Mouse (Mus musculus) right cerebral cortex, adult 2 months (tissue): ENCODE data around the gene Gh.
A peak's percentile ranks its signal among the peaks of the same experiment; 100 is the strongest.
"Not testable (repeated sequence)": the region's sequence is repeated elsewhere in the genome, so short reads cannot be mapped to it uniquely, and the experiment has no call there.

Experiments
- DNase-seq, 2 experiments: peaks; one replicate each; pipeline ENCODE4 v3.0.0; 2021 to 2022; ENCODE audit warnings: low spot score in 2 of 2

The Gh gene

GRCm38 (mm10) chr11:106301765-106302164 lies at the start of gene Gh:
Gh (minus strand) TSS chr11:106301865.
- DNase-seq: no peak

DNA sequence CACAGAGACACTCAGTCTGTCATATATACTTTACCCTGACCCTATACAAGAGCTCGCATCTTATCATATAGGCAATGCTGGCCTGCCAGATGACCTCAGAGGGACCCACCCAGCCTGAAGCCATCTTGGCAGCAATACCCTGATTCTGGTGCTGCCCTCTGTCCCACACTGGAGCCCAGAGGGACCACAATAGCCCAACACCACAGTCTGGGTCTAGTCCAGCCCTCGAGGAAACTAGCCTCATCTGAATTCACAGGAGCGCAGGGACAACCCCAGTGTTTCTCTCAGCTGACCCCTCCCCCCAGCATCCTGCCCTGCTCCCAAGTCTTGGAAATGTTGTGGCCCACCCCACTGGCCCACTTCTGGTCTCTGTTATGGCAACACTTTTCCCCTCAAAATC lies 49.6 kb upstream of the Gh start:
- no peak for DNase-seq

- DNase-seq: no peak
Observed at GRCm38 (mm10) chr11:106350853-106351252, 49.2 kb upstream of the Gh start.

GRCm38 (mm10) chr11:106349772-106350171 lies 48.1 kb upstream of the Gh start:
- DNase-seq: no peak

DNA sequence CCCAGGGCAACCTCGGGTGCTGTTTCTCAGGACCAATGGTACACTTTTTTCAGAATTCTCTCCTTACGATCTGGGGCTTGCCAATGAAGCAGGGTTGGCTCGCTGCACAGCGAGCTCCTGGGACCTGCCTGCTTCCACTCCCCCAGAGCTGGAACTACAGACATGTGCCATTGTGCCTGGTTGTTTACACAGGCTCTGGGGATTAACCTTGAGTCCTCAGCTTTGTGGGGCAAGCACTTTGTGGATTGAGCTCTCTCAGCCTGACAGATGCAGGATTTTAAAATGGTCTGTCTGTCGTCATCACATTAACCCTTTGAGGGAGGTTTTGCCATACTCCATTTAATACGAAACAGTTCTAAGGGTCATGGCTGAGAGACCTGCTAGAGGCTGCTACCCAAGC lies 43.2 kb upstream of the Gh start:
- DNase-seq: no peak

- DNase-seq: no peak
Observed at GRCm38 (mm10) chr11:106340990-106341520, 39.4 kb upstream of the Gh start.

DNA sequence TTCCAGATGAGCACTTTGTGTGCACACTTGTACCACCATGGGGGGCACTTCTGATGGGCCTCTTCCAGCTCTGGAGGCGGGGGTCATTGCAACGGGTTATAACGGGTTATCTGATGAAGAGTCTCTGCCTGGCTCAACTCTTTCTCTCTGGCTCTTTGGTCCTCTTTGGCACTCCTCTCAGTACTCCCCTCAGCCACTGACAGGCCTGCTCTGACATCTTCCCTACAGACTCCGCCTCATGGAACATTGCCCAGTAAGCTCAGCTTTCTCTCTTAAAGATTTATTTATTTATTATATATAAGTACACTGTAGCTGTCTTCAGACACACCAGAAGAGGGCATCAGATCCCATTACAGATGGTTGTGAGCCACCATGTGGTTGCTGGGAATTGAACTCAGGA lies 37.7 kb upstream of the Gh start:
- not testable (repeated sequence) for DNase-seq

DNA sequence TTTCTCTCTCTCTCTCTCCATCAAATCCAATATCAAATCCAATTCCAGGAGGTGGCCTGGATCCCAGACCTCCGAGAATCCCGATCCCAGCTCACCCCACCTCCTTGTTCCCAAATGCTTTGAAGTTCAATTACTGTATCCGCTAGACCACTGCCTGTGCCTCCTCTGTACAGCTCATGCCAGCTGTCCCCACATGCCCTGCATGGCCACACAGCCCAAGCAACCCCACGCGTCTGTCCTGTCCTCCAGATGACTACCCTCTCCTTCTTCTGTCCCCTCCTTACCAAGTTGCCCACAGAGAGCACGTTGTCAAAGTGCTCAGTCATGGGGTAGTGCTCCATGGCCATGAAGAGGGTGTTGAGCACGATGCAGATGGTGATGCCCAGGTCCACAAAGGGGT lies 37.2 kb upstream of the Gh start:
- no peak for DNase-seq

DNA sequence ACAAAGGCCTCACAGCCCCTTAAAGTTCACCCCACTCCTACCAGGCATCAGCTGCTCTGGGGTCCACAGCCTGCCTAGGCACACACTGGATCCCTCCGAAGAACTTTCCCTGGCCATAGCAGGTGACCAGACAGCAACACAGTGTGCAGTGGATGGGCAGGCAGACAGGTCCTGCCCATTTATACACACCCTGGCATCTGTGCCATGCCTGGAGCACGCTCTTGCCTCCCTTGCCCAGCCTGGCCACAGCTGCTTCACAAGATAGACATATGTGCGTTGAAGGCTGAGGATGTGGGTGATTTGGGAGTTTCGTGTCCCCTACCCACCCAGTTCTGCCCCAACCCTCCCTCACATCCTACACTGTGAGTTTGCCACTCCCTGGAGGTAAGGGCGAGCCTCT lies 36.4 kb upstream of the Gh start:
- no peak for DNase-seq

GRCm38 (mm10) chr11:106334066-106334465 lies 32.4 kb upstream of the Gh start:
- DNase-seq: no peak

- no peak for DNase-seq
Observed at GRCm38 (mm10) chr11:106332458-106332857, 30.8 kb upstream of the Gh start.

DNA sequence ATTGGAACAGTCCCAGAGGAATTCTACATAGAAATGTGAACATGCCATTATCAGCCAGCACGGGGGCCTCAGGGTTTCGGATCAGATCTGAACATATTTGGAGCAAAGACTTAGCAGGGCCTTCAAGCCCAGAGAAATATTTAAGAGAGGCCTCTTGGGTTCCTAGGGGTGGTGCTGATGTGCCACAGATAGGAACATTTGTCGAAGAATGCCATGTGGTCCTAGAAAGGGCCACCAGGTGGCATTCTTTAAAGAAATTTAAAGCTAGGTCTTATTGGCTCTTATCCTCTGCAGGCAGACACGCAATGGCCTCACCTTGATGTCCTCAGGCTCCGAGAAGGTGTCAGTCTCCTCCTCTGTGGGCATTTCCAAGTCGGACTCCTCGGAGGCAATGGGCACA lies 28.0 kb upstream of the Gh start:
- peak; percentile 29 to 41 for DNase-seq

GRCm38 (mm10) chr11:106329128-106329527 lies 27.5 kb upstream of the Gh start:
- DNase-seq: no peak

DNA sequence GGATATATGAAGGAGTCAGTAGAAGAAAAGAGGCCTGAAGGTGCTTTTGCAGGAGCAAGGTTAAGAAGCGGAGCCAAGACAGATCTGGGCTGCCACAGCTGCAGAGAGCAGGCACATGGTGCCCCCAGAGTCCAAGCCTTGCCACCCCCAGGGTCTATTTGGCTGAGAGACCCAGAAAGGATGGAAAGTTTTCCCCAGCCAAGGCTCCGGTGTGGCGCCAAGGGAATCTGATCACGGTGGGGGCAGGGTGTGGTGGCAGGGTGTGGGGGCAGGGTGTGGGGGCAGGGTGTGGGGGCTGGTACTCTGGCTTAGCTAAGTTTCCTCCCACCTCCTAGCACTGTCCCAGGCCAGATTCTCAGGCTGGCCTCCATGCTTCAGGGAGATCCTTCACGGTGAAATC lies 26.9 kb upstream of the Gh start:
- no peak for DNase-seq

DNA sequence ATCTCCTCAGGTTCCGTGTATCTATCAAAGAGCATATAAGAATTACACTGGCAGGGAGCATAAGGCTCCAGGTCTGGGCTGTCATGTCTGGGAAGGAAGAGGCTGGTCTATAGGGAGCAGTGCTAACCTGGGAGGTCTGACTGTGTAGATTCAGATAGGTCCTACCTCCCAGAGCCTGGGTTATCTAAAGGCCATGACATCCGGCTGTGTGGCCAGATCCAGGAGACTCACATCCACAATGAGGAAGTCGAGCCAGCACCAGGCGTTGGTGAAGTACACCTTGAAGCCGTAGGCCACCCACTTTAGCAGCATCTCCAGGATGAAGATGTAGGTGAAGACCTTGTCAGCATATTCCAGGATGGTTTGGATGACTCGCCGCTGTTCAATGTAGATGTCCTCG lies 24.8 kb upstream of the Gh start:
- no peak for DNase-seq

DNA sequence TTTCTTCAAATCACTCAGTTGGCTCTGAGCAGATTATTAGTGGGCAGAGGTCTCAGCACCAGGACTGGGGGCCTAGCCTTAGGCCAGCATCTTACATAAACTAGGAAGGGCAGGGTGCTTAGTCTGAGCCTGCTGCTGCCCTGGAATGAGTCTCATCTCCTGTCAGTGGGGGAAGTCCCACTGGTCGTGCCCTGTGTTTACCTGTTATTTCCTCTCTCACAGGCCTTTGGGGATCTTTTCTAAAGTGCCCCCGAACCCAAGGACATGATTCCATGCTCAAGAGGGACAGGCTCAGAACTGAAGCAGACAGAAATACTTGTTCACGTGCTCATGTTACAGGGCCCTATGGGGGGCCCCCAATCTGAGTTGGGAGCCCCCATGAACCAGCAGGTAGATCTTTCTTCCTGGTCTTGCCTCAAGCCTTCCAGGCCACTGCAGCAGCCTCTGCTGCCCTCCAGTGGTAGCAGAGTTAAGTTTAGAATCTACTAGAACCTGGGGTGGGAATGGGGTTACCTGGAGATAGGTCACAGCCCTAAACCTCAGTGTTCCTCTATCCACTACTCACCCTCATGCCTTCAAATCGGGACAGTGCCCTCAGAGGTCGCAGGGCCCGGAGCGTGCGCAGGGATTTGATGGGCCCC lies 24.0 kb upstream of the Gh start:
- DNase-seq: peak; percentile 66 to 74

DNA sequence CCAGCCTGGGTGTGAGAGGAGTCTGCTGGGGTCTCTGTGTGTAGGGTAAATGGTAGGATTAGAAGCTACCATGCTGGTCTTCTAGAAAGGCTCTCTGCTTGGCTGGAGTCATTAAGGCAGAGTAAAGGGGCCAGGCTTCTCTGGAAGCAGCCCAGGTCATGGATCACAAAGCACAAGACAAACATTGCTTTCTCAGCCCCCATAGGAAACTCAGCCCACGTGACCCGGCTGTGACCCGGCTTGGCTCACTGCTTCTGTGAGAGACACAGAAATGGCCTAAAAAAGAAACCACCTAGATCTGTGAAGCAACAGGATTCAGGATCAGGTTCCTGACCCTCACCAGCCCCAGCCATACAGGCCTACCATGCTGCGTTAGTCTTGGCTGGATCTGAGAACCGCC lies 23.2 kb upstream of the Gh start:
- DNase-seq: no peak

GRCm38 (mm10) chr11:106318406-106319366 lies 17.0 kb upstream of the Gh start:
- peak; percentile 19 to 46 for DNase-seq

DNA sequence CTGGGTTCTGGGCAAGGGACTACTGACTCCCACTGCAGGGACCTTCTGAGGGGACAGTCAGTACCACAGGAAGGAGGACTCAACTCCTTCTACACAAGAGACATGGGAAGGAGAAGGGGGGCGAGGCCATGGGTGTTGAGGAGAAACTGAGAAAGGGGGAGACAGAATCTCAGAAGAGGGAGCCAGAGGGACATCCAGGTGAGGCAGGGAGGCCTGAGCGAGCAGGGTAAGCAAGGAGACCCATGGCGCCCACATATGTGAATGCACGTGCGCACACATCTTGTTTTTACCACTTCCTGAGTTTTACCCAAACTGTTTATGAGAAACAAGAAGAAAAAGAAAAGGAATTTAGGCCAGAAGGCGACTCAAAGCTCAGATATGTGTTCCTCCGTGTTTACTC lies 16.1 kb upstream of the Gh start:
- DNase-seq: no peak

DNA sequence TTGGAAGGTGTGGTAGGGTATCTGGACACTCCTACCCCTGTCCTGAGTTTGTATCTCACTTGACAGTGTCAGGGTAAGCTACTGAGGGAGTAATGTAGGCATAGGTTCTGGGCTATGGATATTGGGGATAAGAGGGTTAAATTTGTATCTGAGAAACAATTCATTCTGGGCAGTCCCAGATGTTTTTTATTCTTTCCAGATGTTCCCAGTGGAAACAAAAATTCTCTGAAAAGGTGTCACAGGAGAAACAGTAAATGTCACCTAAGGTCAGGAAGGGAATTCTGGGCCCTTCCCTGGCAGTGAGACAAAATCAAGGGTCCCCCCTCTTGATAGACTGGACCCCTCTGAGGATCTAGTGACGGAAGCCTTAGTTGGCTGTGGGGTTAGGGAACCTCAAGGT lies 14.8 kb upstream of the Gh start:
- no peak for DNase-seq

DNA sequence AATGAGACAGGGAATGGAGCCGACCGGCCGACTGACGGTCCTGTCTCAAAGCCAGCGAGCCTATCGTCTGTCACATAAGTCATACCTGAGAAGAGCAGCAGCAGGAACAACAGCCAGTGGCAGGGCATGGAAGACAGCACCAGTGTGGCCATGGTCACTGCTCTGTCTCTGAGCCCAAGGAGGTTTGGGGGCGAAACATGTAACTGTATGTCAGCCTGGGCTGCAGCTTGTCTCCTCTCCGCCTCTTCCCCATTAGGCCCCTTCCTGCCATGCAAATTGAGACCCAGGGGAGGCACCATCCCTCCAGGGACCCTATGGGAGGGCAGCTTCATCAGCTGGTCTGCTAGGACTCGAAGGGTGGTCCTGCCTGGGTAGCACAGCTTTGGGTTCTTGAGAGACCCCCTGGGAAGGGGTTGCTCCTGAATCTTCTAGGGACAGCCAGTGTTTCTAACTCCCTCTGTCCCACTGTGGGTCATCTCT lies 12.7 kb upstream of the Gh start, which contains the start of gene Cd79b:
Gene Cd79b (minus strand): TSS at position 430 of the 480 bp plus-strand sequence.
- no peak for DNase-seq

DNA sequence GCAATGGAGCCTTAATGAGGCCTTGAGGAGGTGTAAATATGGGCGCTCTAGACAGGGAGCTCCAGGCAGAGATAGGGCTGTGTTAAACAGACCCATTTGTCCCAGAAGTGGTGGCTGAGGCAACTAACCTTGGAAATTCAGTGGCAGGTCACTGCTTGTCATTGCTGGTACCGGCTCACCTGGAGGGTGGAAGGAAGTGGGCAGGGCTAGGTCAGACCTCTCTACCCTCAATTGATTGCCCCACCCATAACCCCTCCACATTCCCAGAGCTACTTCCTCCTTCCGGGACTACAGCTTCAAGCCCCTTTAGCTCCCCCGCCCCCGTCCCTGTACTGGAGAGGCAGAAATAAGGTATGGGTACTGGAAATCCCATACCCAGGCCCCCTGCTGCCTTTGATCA lies 11.9 kb upstream of the Gh start:
- DNase-seq: no peak

- DNase-seq: no peak
Observed at GRCm38 (mm10) chr11:106310123-106310522, 8.5 kb upstream of the Gh start.
